Mouse (Mus musculus) liver, postnatal 0 days (tissue): Measurements from ENCODE around the gene Klrb1.
"Not testable (repeated sequence)": the region's sequence is repeated elsewhere in the genome, so short reads cannot be mapped to it uniquely, and the experiment has no call there.

Experiments used
- CTCF ChIP-seq: sonication (generic); IDR thresholded peaks from 2 replicates; pipeline ENCODE4 v1.5.1; 2016; ENCODE audit warnings: antibody characterized with exemption, low read depth
- EP300 ChIP-seq: IDR thresholded peaks from 2 replicates; pipeline ENCODE4 v1.6.1; 2016; ENCODE audit warnings: antibody characterized with exemption, low read depth, mild to moderate bottlenecking

- not testable (repeated sequence) for TF ChIP-seq CTCF
- 0 out of 2 replicates have a peak, but pooled peaks have one; percentile 7 for TF ChIP-seq EP300
Measured at GRCm38 (mm10) chr6:128760016-128760415, 37.2 kb upstream of the Klrb1 start.
